Mouse (Mus musculus) layer of hippocampus, adult 9-10 months (tissue): ENCODE measurements around the gene Mdfi.

Experiments
- DNase-seq: peaks from one replicate; pipeline ENCODE4 v3.0.0; 2022; ENCODE audit warnings: low spot score

Mdfi gene

DNA sequence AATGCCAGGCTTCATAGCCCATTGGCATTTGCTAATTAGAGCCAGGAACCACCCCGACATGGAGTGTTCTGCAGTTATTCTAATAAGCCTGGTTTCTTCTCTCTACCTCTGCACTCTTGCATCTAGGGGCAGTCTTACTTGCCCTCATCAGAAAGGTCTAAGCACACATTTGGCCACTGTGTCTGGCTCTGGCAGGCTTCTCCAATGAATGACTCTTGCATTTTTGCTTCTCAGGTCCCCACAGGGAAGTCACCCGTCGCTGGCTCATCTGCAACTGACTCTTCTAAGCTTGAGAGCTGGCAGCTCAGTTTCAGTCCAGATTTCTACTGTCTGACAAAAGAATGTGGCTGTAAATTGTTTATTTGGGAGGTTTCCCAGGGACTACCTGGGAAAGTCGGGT lies 68.5 kb downstream of the Mdfi start:
- DNase-seq = no peak
